Mouse (Mus musculus) liver, adult (tissue): Measurements from ENCODE around the gene Dnajb1.
A peak's percentile ranks its signal among the peaks of the same experiment; 100 is the strongest.

Experiments
- GATA4 ChIP-seq: IDR thresholded peaks from 2 replicates; pipeline ENCODE4 v1.6.1; 2014; ENCODE audit warnings: mild to moderate bottlenecking, low read length; ENCODE audit not compliant: insufficient replicate concordance

Dnajb1 gene

DNA sequence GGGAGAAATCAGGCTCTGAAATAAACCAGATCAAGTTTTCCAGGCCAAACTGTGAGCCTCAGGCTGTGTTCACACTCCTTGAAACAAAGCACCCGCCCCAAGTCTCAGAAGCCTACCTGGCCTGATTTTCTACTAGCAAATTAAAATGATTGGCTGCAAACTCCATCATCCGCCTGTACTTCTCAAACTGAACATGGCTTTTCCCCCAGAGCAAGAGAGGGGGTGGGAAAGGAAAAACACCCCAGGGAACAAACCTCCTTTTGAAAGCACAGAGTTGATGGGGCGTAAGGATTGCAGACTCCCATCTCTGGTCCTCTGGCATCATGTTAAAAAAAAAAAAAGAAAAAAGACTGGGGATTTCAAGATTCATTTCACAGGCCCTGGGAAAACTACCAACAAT, 15.3 kb upstream of the Dnajb1 start:
- TF ChIP-seq GATA4 = no peak

- TF ChIP-seq GATA4 = no peak
Observed at GRCm38 (mm10) chr8:83593325-83594166, 14.4 kb upstream of the Dnajb1 start.

- peak; percentile 82; the same call in 1 of the 2 replicates for TF ChIP-seq GATA4
Observed at GRCm38 (mm10) chr8:83594167-83595049, 13.6 kb upstream of the Dnajb1 start.

DNA sequence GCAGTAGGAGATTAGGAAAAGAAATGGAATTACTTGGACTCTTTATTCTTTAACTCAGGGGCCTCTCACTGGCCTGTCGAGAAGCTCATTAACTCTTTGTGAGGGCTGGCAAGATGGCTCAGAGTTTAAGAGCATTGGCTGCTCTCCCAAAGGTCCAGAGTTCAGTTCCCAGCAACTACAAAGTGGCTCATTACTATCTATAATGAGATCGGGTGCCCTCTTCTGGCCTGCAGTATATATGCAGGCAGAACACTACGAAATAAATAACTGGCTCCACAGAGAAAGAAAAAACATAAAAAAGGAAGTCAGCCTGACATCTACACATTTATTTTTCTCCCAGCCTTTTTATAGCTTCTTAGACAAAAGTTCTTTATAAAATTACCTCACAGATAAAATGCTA, 11.6 kb upstream of the Dnajb1 start:
- TF ChIP-seq GATA4 = no peak

DNA sequence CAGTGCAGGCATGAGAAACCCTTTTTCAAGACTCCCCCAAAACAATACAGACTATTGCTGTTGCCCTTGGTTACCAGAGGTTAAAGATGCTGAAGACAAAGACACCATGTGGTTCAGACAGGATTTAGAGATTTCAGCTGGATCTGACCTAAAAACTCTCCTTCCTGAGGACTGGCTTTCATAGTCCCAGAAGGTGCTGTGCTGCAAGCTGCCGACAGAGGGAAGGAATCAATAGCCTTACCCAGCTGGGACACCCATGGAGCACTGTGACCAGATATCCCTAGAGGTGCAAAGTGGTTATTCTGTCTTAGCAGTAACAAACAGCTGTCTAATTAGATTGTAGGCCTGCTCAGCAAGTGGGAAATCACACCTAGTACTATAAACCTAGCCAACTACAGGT, 9.8 kb upstream of the Dnajb1 start:
- TF ChIP-seq GATA4 = no peak

DNA sequence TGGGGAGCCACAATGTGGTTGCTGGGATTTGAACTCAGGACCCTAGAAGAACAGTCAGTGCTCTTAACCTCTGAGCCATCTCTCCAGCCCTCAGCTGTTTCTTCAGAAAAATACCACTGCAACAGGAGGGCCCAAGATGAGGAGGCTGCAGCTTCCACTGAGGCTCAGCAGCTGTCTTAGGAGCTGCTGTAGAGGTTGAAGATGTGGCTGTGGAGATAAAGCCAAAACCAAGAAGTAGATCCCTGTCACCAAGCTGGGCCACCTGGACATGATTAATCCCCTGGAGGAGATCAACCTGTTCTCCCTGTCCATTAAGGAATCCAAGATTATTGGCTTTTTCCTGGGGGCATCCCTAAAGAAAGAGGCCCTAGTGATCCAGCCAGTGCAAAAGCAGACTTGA, 8.2 kb upstream of the Dnajb1 start:
- no peak for TF ChIP-seq GATA4

GRCm38 (mm10) chr8:83602650-83603029, 5.4 kb upstream of the Dnajb1 start:
- no peak for TF ChIP-seq GATA4

- no peak for TF ChIP-seq GATA4
Observed at GRCm38 (mm10) chr8:83608398-83608829, 421 bp downstream of the Dnajb1 start.

DNA sequence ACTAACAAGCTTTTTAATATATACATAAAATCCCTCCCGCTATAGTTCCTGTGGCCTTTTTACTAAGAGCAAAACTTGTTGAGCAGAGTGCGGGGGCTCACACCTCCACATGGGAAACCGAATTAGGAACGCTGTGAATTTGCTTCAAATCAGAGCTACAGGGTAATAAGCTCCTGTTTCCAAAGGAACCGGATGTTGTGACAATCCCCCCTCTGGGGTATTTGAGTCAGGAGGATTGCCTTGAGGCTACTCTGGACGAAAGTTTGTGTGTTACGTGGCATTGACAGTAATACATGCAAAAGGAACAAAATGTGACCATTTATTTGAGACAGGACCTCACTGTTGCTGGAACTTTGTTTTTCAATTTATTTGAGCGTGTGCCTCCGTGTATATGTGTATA, 1.1 kb downstream of the Dnajb1 start:
- TF ChIP-seq GATA4 = no peak

DNA sequence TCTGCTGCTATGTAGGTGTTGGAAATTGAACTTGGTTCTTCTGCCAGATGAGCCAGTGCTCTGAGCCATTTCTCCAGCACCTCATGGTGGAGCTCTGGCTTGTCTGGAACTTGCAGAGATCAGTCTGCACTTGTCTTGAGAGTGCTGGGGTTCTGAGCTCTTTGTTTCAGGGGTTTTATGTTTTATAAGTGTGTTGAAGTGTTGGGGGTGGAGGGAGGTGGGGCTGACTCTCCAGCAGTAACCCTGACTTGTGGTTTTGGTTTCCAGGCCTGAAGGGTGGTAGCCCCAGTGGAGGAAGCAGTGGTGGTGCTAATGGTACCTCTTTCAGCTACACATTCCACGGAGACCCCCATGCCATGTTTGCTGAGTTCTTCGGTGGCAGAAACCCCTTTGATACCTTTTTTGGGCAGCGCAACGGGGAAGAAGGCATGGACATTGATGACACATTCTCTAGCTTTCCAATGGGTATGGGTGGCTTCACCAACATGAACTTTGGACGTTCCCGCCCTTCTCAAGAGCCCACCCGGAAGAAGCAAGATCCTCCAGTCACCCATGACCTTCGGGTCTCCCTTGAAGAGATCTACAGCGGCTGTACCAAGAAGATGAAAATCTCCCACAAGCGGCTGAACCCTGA, 1.7 kb downstream of the Dnajb1 start:
- TF ChIP-seq GATA4 = no peak

DNA sequence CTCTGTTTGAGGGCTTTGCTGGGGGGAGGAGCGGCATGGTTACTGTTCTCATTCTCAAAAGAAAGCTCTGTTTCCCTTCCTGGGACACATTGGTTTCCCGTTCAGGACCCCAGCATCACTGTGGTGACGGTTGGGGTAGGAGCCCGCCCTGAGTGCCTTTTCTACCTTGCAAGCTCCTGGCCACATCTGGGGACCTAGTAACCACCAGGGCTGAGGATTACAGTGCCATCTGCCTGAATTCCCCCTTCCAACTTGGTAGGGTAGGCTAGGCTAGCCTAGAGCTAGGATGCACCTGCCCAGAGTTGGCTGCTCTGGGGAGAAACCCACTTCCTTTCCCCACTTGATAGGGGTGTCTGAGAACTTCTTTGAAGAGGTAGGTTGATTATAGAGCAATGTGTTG, 3.9 kb downstream of the Dnajb1 start:
- no peak for TF ChIP-seq GATA4

- TF ChIP-seq GATA4 = no peak
Observed at GRCm38 (mm10) chr8:83613695-83614094, 5.7 kb downstream of the Dnajb1 start.

DNA sequence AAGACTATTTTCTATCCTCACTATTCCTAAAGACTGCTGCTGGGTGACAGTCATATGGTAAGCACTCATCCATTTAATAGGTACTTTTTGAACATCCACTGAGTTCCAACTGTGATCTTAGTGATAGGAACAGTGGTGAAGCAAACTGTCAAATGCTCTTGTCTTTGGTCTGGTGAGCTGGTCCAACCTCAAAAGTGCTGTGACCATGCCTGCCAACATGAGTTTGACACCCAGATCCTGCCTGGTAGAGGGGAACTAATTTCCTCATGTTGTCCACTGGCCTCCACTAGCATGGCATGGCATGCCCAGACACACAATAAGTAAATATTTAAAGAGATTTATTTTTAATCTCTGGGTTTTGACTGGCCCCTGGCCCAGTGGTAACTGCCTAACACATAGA, 8.6 kb downstream of the Dnajb1 start:
- TF ChIP-seq GATA4 = no peak

DNA sequence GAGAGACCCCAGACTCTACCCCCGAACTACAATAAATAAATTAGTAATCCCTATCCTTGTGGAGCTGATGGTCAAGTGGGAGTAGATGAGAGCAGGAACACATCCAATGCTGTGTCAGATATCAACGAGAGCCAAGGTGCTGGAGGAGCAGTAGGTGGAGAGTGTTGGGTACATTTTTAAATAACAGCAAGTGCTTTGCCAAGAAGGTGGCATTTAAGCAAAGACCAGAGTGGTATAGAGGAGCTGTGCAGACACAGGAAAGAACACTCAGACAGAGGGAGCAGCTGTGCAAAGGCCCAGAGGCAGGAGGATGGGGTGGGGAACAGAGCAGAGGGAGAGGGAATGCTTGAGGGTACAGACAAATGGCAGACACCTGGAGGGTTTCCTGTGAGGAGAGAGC, 9.1 kb downstream of the Dnajb1 start:
- TF ChIP-seq GATA4 = no peak

GRCm38 (mm10) chr8:83618566-83618965, 10.6 kb downstream of the Dnajb1 start:
- no peak for TF ChIP-seq GATA4
